In the genomic region with DNA sequence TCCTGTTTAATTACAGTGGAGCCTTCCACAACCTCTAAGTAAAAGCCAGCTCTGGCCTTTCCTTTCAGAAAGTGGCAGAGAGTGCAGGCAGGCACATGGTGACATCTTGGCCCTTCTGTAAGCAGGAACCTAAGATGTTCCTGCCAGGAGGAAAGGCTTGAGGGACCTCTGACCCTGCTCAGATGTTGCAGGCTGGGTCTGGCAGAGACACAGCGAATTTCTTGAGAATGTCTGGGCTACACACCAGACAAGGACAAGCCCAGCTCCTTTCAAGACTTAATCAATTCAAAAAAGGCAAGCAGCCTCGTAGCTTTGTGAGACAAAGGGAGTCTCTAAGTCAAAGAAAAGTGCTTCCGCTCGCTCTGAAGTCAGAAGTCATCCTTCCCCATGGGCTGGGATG, we compare ENCODE assay signal across 9 mouse cellular contexts.
DNase-seq lines count a peak whose midpoint lies in the region; ATAC-seq and TF ChIP-seq lines count a peak whose summit lies in the region.
"Had no signal": no experiment of that assay in that cellular context is flagged by ENCODE, and none has a peak within 500 bp of the region (broad histone marks: within the 10 kb centered on the region; RNA-seq: fewer than 3 reads in every experiment).

No protein-coding gene starts in this region.

- no peak overlapping the region for H3K4me2 ChIP-seq in kidney, embryonic 16.5 days (replicated peaks; ENCODE audit: low read depth, low read length)
- H3K4me2 ChIP-seq in embryonic facial prominence, embryonic 11.5 days (ENCODE audit: low read depth, low read length) = no peak overlapping the region
- H3K4me2 ChIP-seq in hindbrain, embryonic 14.5 days (replicated peaks) = no peak overlapping the region
- no peak overlapping the region for H3K4me2 ChIP-seq in midbrain, embryonic 16.5 days (ENCODE audit: low read length)
- no peak overlapping the region for H3K4me2 ChIP-seq in stomach, postnatal 0 days (replicated peaks; ENCODE audit: low read depth)

- H3K36me3 ChIP-seq in kidney, adult 2 months (ENCODE audit: control insufficient read depth, insufficient read depth, low read length) = no peaks in the 10 kb centered on the region
- H3K36me3 ChIP-seq in kidney, embryonic 16.5 days (ENCODE audit: insufficient read depth, low read length) = no peaks in the 10 kb centered on the region
- H3K36me3 ChIP-seq in embryonic facial prominence, embryonic 11.5 days (replicated peaks; ENCODE audit: control insufficient read depth, insufficient read depth, low read depth, low read length) = no peaks in the 10 kb centered on the region
- H3K36me3 ChIP-seq in hindbrain, embryonic 14.5 days (replicated peaks; ENCODE audit: control insufficient read depth, insufficient read depth) = no peaks in the 10 kb centered on the region
- no peaks in the 10 kb centered on the region for H3K36me3 ChIP-seq in midbrain, embryonic 16.5 days (ENCODE audit: control insufficient read depth, insufficient read depth, low read length)
- H3K36me3 ChIP-seq in stomach, postnatal 0 days (ENCODE audit: control insufficient read depth, insufficient read depth, low read length) = no peaks in the 10 kb centered on the region

- intact Hi-C loops in left cerebral cortex, postnatal 4 days (cut with DNase I) = no loop called here

- no peak for TF ChIP-seq EP300 in stomach, postnatal 0 days (optimal IDR thresholded peaks at IDR 0.05)

- no peaks in the 10 kb centered on the region; the same call in 1 of the 2 replicates for H3K9me3 ChIP-seq in kidney, embryonic 16.5 days (ENCODE audit: low read length)
- no peaks in the 10 kb centered on the region for H3K9me3 ChIP-seq in embryonic facial prominence, embryonic 11.5 days (replicated peaks; ENCODE audit: control insufficient read depth, low read length)
- H3K9me3 ChIP-seq in hindbrain, embryonic 14.5 days (ENCODE audit: control insufficient read depth, low read length) = no peaks in the 10 kb centered on the region
- H3K9me3 ChIP-seq in midbrain, embryonic 16.5 days (replicated peaks; ENCODE audit: control insufficient read depth, low read length, poor library complexity, severe bottlenecking) = no peaks in the 10 kb centered on the region
- no peaks in the 10 kb centered on the region for H3K9me3 ChIP-seq in stomach, postnatal 0 days (ENCODE audit: control insufficient read depth, low read length)

- no peak overlapping the region for H3K9ac ChIP-seq in kidney, embryonic 16.5 days (replicated peaks; ENCODE audit: low read length)
- H3K9ac ChIP-seq in embryonic facial prominence, embryonic 11.5 days (replicated peaks; ENCODE audit: low read length) = no peak overlapping the region
- H3K9ac ChIP-seq in hindbrain, embryonic 14.5 days = no peak overlapping the region
- no peak overlapping the region for H3K9ac ChIP-seq in midbrain, embryonic 16.5 days (ENCODE audit: low read depth, low read length)
- no peak overlapping the region for H3K9ac ChIP-seq in stomach, postnatal 0 days (ENCODE audit: low read length)

- H3K27ac ChIP-seq in kidney, adult 2 months (ENCODE audit: insufficient read depth, low read depth, low read length) = no peak overlapping the region
- H3K27ac ChIP-seq in kidney, embryonic 16.5 days (ENCODE audit: low read length) = no peak overlapping the region
- 0 out of 2 replicates have a peak overlapping the region, but pooled peaks have one; percentile 36 for H3K27ac ChIP-seq in embryonic facial prominence, embryonic 11.5 days (replicated peaks; ENCODE audit: low read depth, low read length)
- H3K27ac ChIP-seq in hindbrain, embryonic 14.5 days = no peak overlapping the region
- H3K27ac ChIP-seq in midbrain, embryonic 16.5 days (ENCODE audit: low read length) = no peak overlapping the region
- H3K27ac ChIP-seq in stomach, postnatal 0 days (replicated peaks) = no peak overlapping the region

- WGBS in kidney, adult 2 months = 63% methylated on average over 4 of the region's 4 CpGs
- 46% methylated on average over 4 of the region's 4 CpGs for WGBS in kidney, embryonic 16.5 days
- 13% methylated on average over 4 of the region's 4 CpGs for WGBS in embryonic facial prominence, embryonic 11.5 days
- 5% methylated on average over 4 of the region's 4 CpGs for WGBS in hindbrain, embryonic 14.5 days
- WGBS in midbrain, embryonic 16.5 days = 11% methylated on average over 4 of the region's 4 CpGs
- 43% methylated on average over 4 of the region's 4 CpGs for WGBS in stomach, postnatal 0 days

- no peak for ATAC-seq in kidney, embryonic 16.5 days (ENCODE audit: low FRiP score, low TSS enrichment)
- no peak for ATAC-seq in embryonic facial prominence, embryonic 11.5 days (replicated peaks; ENCODE audit: insufficient number of reproducible peaks, low FRiP score, low TSS enrichment, low read depth)
- peak; percentile 6; the same call in 1 of the 2 replicates for ATAC-seq in hindbrain, embryonic 14.5 days (ENCODE audit: low FRiP score)
- 0 out of 2 replicates have a peak, but pooled peaks have one; percentile 33 for ATAC-seq in midbrain, embryonic 16.5 days
- no peak for ATAC-seq in stomach, postnatal 0 days (ENCODE audit: low FRiP score, low TSS enrichment)
- ATAC-seq: intestine, postnatal 0 days had no signal

- no peak for TF ChIP-seq CTCF in kidney, adult 2 months (conservative IDR thresholded peaks at IDR 0.05; ENCODE audit: insufficient read depth, insufficient read length, low read depth, low read length)
- TF ChIP-seq CTCF in stomach, postnatal 0 days (IDR thresholded peaks at IDR 0.05; ENCODE audit: low read depth) = no peak

- no peak overlapping the region for H3K4me3 ChIP-seq in kidney, adult 2 months (ENCODE audit: insufficient read depth, low read depth, low read length)
- H3K4me3 ChIP-seq in kidney, embryonic 16.5 days (ENCODE audit: low read length) = no peak overlapping the region
- no peak overlapping the region for H3K4me3 ChIP-seq in embryonic facial prominence, embryonic 11.5 days (ENCODE audit: low read depth, low read length)
- no peak overlapping the region for H3K4me3 ChIP-seq in hindbrain, embryonic 14.5 days (replicated peaks; ENCODE audit: low read length)
- H3K4me3 ChIP-seq in midbrain, embryonic 16.5 days (ENCODE audit: low read depth, low read length) = no peak overlapping the region
- H3K4me3 ChIP-seq in stomach, postnatal 0 days (ENCODE audit: low read depth, low read length) = no peak overlapping the region

- no peak for TF ChIP-seq POLR2A in kidney, adult 2 months (IDR thresholded peaks at IDR 0.05; ENCODE audit: low read depth, low read length)

- peaks cover 3% of the 10 kb centered on the region; the same call in 1 of the 2 replicates for H3K4me1 ChIP-seq in kidney, adult 2 months (ENCODE audit: control insufficient read depth, insufficient read depth, low read length)
- H3K4me1 ChIP-seq in kidney, embryonic 16.5 days (ENCODE audit: insufficient read depth, low read length) = peaks cover 24% of the 10 kb centered on the region; the same call in 1 of the 2 replicates
- no peaks in the 10 kb centered on the region for H3K4me1 ChIP-seq in embryonic facial prominence, embryonic 11.5 days (ENCODE audit: control insufficient read depth, insufficient read depth, low read length)
- peaks cover 14% of the 10 kb centered on the region for H3K4me1 ChIP-seq in hindbrain, embryonic 14.5 days (replicated peaks; ENCODE audit: control insufficient read depth, insufficient read depth, low read length)
- peaks cover 23% of the 10 kb centered on the region for H3K4me1 ChIP-seq in midbrain, embryonic 16.5 days (ENCODE audit: control insufficient read depth, insufficient read depth, low read length)
- no peaks in the 10 kb centered on the region for H3K4me1 ChIP-seq in stomach, postnatal 0 days (replicated peaks; ENCODE audit: control insufficient read depth, insufficient read depth)

- peak; percentile 7 for DNase-seq in kidney, adult 2 months
- no peak for DNase-seq in embryonic facial prominence, embryonic 11.5 days (ENCODE audit: low spot score)
- no peak for DNase-seq in hindbrain, embryonic 14.5 days (ENCODE audit: low spot score)
- no peak for DNase-seq in left cerebral cortex, postnatal 4 days
- no peak for DNase-seq in stomach, postnatal 0 days (ENCODE audit: low spot score)
- DNase-seq: right cerebral cortex, adult 18-20 months had no signal

- H3K27me3 ChIP-seq in kidney, adult 2 months (replicated peaks; ENCODE audit: control insufficient read depth, insufficient read depth, low read length) = no peaks in the 10 kb centered on the region
- H3K27me3 ChIP-seq in kidney, embryonic 16.5 days (ENCODE audit: insufficient read depth, low read length) = no peaks in the 10 kb centered on the region
- no peaks in the 10 kb centered on the region for H3K27me3 ChIP-seq in embryonic facial prominence, embryonic 11.5 days (ENCODE audit: control insufficient read depth, insufficient read depth, low read length)
- H3K27me3 ChIP-seq in hindbrain, embryonic 14.5 days (ENCODE audit: control insufficient read depth, insufficient read depth, low read length) = no peaks in the 10 kb centered on the region
- H3K27me3 ChIP-seq in midbrain, embryonic 16.5 days (ENCODE audit: control insufficient read depth, insufficient read depth, low read depth, low read length) = no peaks in the 10 kb centered on the region
- no peaks in the 10 kb centered on the region for H3K27me3 ChIP-seq in stomach, postnatal 0 days (ENCODE audit: control insufficient read depth, insufficient read depth, low read length)

Comparison
In these comparisons a context has a peak if more than half of its experiments do, and no peak if none do; other contexts are left out.
1. ATAC-seq: peak in hindbrain, embryonic 14.5 days (single experiment) and midbrain, embryonic 16.5 days (single experiment); none in kidney, embryonic 16.5 days (single experiment), embryonic facial prominence, embryonic 11.5 days (single experiment) and stomach, postnatal 0 days (single experiment).